Mouse (Mus musculus) limb, embryonic 11.5 days (tissue): ENCODE results near the gene Gm11639. TPM values are rescaled to one million over a fixed set of nuclear protein-coding genes. Genes with fewer than 3 reads are reported as not detected.
A peak's percentile ranks its signal among the peaks of the same experiment; 100 is the strongest.

ENCODE experiments used
- ATAC-seq: fragments of 200-750 bp; cut with Nextera tagmentation; 2 replicates; pipeline ENCODE4 v1.8.0; 2017; ENCODE audit warnings: low read depth; ENCODE audit not compliant: insufficient number of reproducible peaks, low FRiP score, low TSS enrichment
- DNase-seq: peaks from one replicate; pipeline ENCODE4 v3.0.0-alpha.2; 2015; ENCODE audit warnings: low spot score
- H3K27ac ChIP-seq: fragments of 300-500 bp; sonication (generic); replicated peaks from 2 replicates; pipeline ENCODE4 v1.5.1; 2014; ENCODE audit warnings: low read depth, mild to moderate bottlenecking, low read length
- H3K27me3 ChIP-seq: fragments of 300-500 bp; sonication (generic); 2 replicates; pipeline ENCODE4 v1.6.1; 2014; ENCODE audit warnings: mild to moderate bottlenecking, low read length, mixed read lengths; ENCODE audit not compliant: control insufficient read depth, insufficient read depth
- H3K36me3 ChIP-seq: fragments of 300-500 bp; sonication (generic); 2 replicates; pipeline ENCODE4 v1.6.1; 2014; ENCODE audit warnings: mild to moderate bottlenecking, low read length, moderate library complexity, mixed read lengths; ENCODE audit not compliant: control insufficient read depth, insufficient read depth
- H3K4me1 ChIP-seq: fragments of 300-500 bp; sonication (generic); 2 replicates; pipeline ENCODE4 v1.6.1; 2014; ENCODE audit warnings: low read length, mixed read lengths; ENCODE audit not compliant: control insufficient read depth, insufficient read depth
- H3K4me2 ChIP-seq: fragments of 300-500 bp; sonication (generic); 2 replicates; pipeline ENCODE4 v1.6.1; 2014; ENCODE audit warnings: low read depth, mild to moderate bottlenecking, moderate library complexity; ENCODE audit not compliant: severe bottlenecking
- H3K4me3 ChIP-seq: fragments of 300-500 bp; sonication (generic); 2 replicates; pipeline ENCODE4 v1.5.1; 2014; ENCODE audit warnings: low read depth, low read length
- H3K9ac ChIP-seq: fragments of 300-500 bp; sonication (generic); 2 replicates; pipeline ENCODE4 v1.6.1; 2014; ENCODE audit warnings: mild to moderate bottlenecking, low read length
- H3K9me3 ChIP-seq: fragments of 300-500 bp; sonication (generic); 2 replicates; pipeline ENCODE4 v1.6.1; 2016; ENCODE audit warnings: low read length; ENCODE audit not compliant: control insufficient read depth
- WGBS: fragments of 180-500 bp; shearing (Covaris S2); extraction: QIAGEN DNeasy Blood & Tissue Kit; methylation state at CpG from one replicate; pipeline ENCODE4 v1.1.7; 2014; 5-methylcytosine and 5-hydroxymethylcytosine counted together
- polyA plus RNA-seq: library from polyadenylated mRNA; unstranded; fragments of >200 nt; fragmentation: Nextera tagmentation; extraction: Ambion mirVana; gene quantifications from 2 replicates; pipeline ENCODE4 v1.2.1, GENCODE M21; 2014

Gene Gm11639
- polyA plus RNA-seq, 1 experiment from 2014 or later = not detected

- H3K27ac ChIP-seq = no peak overlapping the region
- DNase-seq (no peak), ATAC-seq (no peak)
- no peaks in the 10 kb centered on the region for H3K36me3 ChIP-seq
- H3K4me2 ChIP-seq = no peak overlapping the region
- WGBS = 59% methylated on average over 11 of the region's 11 CpGs
- no peaks in the 10 kb centered on the region for H3K27me3 ChIP-seq
- H3K4me1 ChIP-seq = peaks cover 26% of the 10 kb centered on the region
- H3K9ac ChIP-seq = no peak overlapping the region
- no peak overlapping the region for H3K4me3 ChIP-seq
- no peaks in the 10 kb centered on the region for H3K9me3 ChIP-seq
Measured at GRCm38 (mm10) chr11:105152357-105152899, 466.9 kb downstream of the Gm11639 start.

DNA sequence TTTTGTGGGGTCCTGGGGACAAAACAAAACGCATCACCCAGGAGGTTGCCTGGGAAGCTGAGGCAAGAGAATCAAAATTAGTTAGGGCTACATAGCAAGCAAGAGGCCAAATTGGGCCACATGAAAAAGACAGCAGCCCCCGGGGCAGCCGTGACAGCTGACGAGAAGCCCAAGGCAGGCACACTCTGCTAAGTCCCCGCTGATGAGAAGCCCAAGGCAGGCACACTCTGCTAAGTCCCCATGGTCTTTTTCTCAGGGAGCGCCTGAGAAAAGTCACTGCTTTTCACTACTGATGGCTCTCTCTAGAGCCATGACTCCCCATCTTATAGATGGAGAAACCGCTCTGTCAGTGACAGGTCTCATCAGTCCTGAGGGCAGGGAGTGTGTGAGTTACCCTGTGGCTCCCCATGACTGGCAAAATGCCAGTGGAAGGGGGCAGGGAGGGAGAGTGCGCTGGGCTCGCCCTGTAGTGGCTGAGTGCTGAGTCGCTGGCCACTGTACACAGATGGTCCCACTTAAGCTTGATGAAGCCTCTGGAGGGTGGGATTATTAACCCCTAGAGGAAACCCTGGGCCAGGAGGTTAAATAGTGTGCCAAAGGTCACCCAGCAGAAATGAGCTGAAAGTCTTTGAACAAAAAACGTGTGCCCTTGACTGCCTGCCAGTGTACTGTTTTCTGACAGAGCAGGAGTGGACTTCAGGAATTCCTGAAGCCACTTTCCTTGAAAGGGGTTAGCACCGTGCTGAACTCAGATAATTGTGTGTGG is 467.7 kb downstream of the Gm11639 start:
- peak; percentile 74 for ATAC-seq
- no peaks in the 10 kb centered on the region for H3K9me3 ChIP-seq
- H3K4me2 ChIP-seq = no peak overlapping the region
- DNase-seq = peak; percentile 80
- H3K27me3 ChIP-seq = no peaks in the 10 kb centered on the region
- no peaks in the 10 kb centered on the region for H3K36me3 ChIP-seq
- WGBS = 12% methylated on average over 12 of the region's 12 CpGs
- H3K4me1 ChIP-seq = peaks cover 26% of the 10 kb centered on the region
- H3K4me3 ChIP-seq = no peak overlapping the region
- no peak overlapping the region for H3K9ac ChIP-seq
- H3K27ac ChIP-seq = no peak overlapping the region

DNA sequence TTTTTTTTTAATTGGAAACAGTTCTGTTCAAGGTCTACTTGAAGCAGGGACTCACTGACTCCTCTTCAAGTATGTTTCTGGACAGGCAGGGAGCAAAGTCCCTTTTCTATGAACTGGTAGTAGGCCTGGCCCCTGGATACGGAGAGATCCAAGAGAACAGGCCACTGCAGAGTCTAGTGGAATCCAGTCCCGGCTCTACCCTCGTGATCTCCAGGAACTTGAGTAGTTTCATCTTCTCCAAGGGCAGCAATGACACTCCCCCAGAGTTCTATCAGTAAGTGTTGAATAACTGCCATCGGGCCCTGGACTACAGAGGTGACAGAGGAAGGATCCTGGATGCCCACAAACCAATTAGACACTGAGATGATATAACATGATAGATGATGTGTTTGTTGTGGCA is 470.4 kb downstream of the Gm11639 start:
- no peak for DNase-seq
- H3K4me1 ChIP-seq = peaks cover 26% of the 10 kb centered on the region
- H3K27me3 ChIP-seq = no peaks in the 10 kb centered on the region
- 34% methylated on average over 4 of the region's 4 CpGs for WGBS
- H3K27ac ChIP-seq = no peak overlapping the region
- no peak overlapping the region for H3K4me3 ChIP-seq
- H3K36me3 ChIP-seq = no peaks in the 10 kb centered on the region
- H3K4me2 ChIP-seq = no peak overlapping the region
- H3K9me3 ChIP-seq = no peaks in the 10 kb centered on the region
- H3K9ac ChIP-seq = no peak overlapping the region
- ATAC-seq = no peak

- Histone ChIP-seq H3K9me3 (no peaks in the 10 kb centered on the region), H3K27me3 (no peaks in the 10 kb centered on the region), H3K4me2 (no peak overlapping the region), H3K36me3 (no peaks in the 10 kb centered on the region), H3K4me1 (peaks cover 20% of the 10 kb centered on the region), H3K4me3 (no peak overlapping the region), H3K27ac (no peak overlapping the region), H3K9ac (no peak overlapping the region)
- DNase-seq (no peak), ATAC-seq (no peak)
- WGBS = 85% methylated on average over 19 of the region's 19 CpGs
Measured at GRCm38 (mm10) chr11:105156748-105157267, 471.3 kb downstream of the Gm11639 start.

GRCm38 (mm10) chr11:105158047-105158446 is 472.5 kb downstream of the Gm11639 start:
- no peak for DNase-seq
- Histone ChIP-seq H3K4me3 (no peak overlapping the region), H3K36me3 (no peaks in the 10 kb centered on the region), H3K27me3 (no peaks in the 10 kb centered on the region), H3K27ac (no peak overlapping the region), H3K9ac (no peak overlapping the region), H3K4me2 (no peak overlapping the region), H3K4me1 (peaks cover 11% of the 10 kb centered on the region), H3K9me3 (0 out of 2 replicates have a peak, but pooled peaks cover 2% of the 10 kb centered on the region)
- no peak for ATAC-seq

DNA sequence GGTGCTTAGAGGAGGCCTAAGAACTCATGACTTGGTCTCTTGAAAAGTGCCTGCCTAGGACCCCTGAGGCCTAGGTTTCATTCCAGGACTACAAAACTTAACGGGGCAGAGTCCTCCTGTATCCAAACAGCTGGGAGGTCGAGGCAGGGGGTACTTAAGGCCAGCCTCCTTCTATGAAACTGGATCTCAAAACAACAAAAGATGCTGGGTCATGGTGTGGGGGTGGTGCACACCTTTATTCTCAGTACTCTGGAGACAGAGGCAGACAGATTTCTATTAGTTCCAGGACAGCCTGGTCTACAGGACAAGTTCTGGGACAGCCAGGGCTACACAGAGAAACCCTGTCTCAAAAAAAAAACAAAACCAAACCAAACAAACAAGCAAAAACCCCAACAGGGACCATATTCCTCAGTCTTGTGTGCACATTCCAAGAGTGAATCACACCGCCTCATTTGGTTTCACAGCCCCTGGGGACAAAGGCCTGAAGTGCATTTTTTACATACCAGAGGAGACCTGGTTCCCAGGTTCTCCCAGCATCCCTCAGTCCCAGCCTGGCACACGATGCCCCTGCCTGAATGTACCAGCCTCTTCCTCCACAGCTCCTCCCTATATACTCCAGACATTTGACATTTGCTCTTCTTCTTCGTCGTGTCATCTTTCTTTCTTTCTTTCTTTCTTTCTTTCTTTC is 474.3 kb downstream of the Gm11639 start:
- ATAC-seq = no peak
- H3K9ac ChIP-seq = no peak overlapping the region
- 67% methylated on average over 6 of the region's 6 CpGs for WGBS
- no peaks in the 10 kb centered on the region for H3K4me1 ChIP-seq
- H3K4me2 ChIP-seq = no peak overlapping the region
- no peak overlapping the region for H3K4me3 ChIP-seq
- no peak overlapping the region for H3K27ac ChIP-seq
- no peaks in the 10 kb centered on the region for H3K27me3 ChIP-seq
- peaks cover 2% of the 10 kb centered on the region; the same call in 1 of the 2 replicates for H3K9me3 ChIP-seq
- no peaks in the 10 kb centered on the region for H3K36me3 ChIP-seq
- DNase-seq = no peak

DNA sequence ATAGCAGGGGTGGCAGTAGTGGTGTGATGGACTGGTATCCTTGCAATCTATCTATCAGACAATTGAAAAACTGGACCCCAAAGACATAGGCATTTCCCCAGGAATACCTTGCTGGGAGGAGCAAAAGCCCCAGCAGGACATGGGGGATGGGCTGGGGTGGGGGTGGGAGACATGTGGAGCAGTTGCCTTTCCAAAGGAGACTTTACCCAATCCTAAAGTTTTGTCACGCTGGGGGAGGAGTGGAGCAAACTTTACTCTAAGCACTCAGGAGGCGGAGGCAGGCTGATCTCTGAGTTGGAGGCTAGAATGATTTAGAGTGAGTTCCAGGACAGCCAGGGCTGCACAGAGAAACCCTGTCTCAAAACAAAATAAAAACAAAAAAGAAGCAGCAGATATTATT is 475.9 kb downstream of the Gm11639 start:
- DNase-seq (no peak), ATAC-seq (no peak)
- 88% methylated on average over 2 of the region's 2 CpGs for WGBS
- Histone ChIP-seq H3K27me3 (no peaks in the 10 kb centered on the region), H3K9me3 (peaks cover 7% of the 10 kb centered on the region; the same call in 1 of the 2 replicates), H3K4me3 (no peak overlapping the region), H3K27ac (no peak overlapping the region), H3K4me2 (no peak overlapping the region), H3K4me1 (no peaks in the 10 kb centered on the region), H3K36me3 (no peaks in the 10 kb centered on the region), H3K9ac (no peak overlapping the region)
